ENCODE assay signal across 8 mouse cellular contexts in the genomic region with DNA sequence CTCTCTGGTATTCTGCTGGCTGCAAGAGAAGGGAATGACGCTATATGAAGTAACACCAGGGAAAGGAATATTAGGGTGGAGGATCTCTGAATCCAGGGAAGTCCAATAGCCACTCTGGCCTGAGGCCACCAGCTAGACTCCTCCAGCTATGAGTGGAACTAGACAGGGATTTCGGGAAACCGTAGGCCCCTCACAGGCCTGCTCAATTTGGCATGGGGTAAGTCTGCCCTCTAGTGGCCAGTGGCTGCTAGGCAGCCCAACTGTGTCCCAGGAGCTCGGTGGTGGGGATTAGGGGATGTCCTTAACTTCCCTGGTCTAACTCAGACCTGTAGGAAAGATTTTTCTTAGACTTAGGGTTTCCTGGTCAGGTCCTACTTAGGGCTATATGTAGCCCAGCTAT. TPM values are rescaled to one million over a fixed set of nuclear protein-coding genes. Genes with fewer than 3 reads are reported as not detected.
DNase-seq lines count a peak whose midpoint lies in the region; ATAC-seq lines count a peak whose summit lies in the region.

No protein-coding gene starts in this region.

- DNase-seq in adrenal gland, adult 2 months, result peak; percentile 83
- DNase-seq in embryo, embryonic 11 days, result peak; percentile 88
- DNase-seq in gastrocnemius, postnatal 36 days, result peak; percentile 74 to 78
- DNase-seq in intestine, embryonic 14.5 days (ENCODE audit: low spot score), result peak; percentile 95
- peak; percentile 84 to 90 for DNase-seq in left cerebral cortex, postnatal 14 days (ENCODE audit: low spot score in 2 of 2)
- DNase-seq in mesoderm, embryonic 11.5 days (ENCODE audit: low read depth, low spot score), result peak; percentile 88
- DNase-seq in right cerebral cortex, postnatal 14 days, result peak; percentile 84
- peak; percentile 74 to 85 for DNase-seq in urinary bladder, postnatal 4 days (ENCODE audit: low spot score in 2 of 2)

- H3K27ac ChIP-seq in intestine, embryonic 14.5 days (ENCODE audit: low read depth), result no peak overlapping the region

- intact Hi-C loops in gastrocnemius, postnatal 36 days (cut with DNase I), result loop anchor here (2.0 to 10.0 kb wide), 3 partner anchors 65 to 604 kb away; no protein-coding TSS in a partner anchor
- intact Hi-C loops in left cerebral cortex, postnatal 14 days (cut with DNase I), result loop anchor here (2.0 to 10.0 kb wide), 6 partner anchors 64 to 619 kb away; no protein-coding TSS in a partner anchor

- no peak overlapping the region for H3K9ac ChIP-seq in intestine, embryonic 14.5 days (ENCODE audit: low read length)

- H3K9me3 ChIP-seq in intestine, embryonic 14.5 days (ENCODE audit: control insufficient read depth, low read length), result no peaks in the 10 kb centered on the region

- H3K27me3 ChIP-seq in intestine, embryonic 14.5 days (replicated peaks; ENCODE audit: control insufficient read depth, insufficient read depth, low read length), result no peaks in the 10 kb centered on the region

- H3K4me1 ChIP-seq in intestine, embryonic 14.5 days (replicated peaks; ENCODE audit: control insufficient read depth, insufficient read depth, low read length), result no peaks in the 10 kb centered on the region

- no peak overlapping the region for H3K4me2 ChIP-seq in intestine, embryonic 14.5 days (ENCODE audit: low read length)

- WGBS in intestine, embryonic 14.5 days, result 20% methylated on average over 4 of the region's 4 CpGs

- peak; percentile 71 for ATAC-seq in intestine, embryonic 14.5 days (replicated peaks; ENCODE audit: low FRiP score, low TSS enrichment, low read depth)

- H3K36me3 ChIP-seq in intestine, embryonic 14.5 days (ENCODE audit: control insufficient read depth, insufficient read depth, low read length), result no peaks in the 10 kb centered on the region

- no peak overlapping the region for H3K4me3 ChIP-seq in intestine, embryonic 14.5 days (ENCODE audit: low read depth, low read length)

RNA-seq across cellular contexts. Expression of a gene that starts 8.5 kb away (rescaled TPM):
- total RNA-seq in adrenal gland, adult 2 months (2021), result 10 to 100 TPM; 46.5 to 47.5 TPM
- polyA plus RNA-seq in adrenal gland, adult 2 months (2012; rRNA removed), result 18.8 and 22.2 TPM in 2 replicates
- 10 to 100 TPM; 39.3 to 42.4 TPM for total RNA-seq in gastrocnemius, postnatal 36 days (2021)
- 9.1 and 10.6 TPM in 2 replicates for polyA plus RNA-seq in intestine, embryonic 14.5 days (2014; fragmentation: Nextera tagmentation; extraction: Ambion mirVana)
- 10 to 100 TPM; 89.7 to 97.2 TPM for total RNA-seq in left cerebral cortex, postnatal 14 days (2021)

RNA-seq across cellular contexts. Expression of a gene that starts 9.2 kb away (rescaled TPM):
- total RNA-seq in adrenal gland, adult 2 months (2021), result not detected
- 0.77 and 1.1 TPM in 2 replicates for polyA plus RNA-seq in adrenal gland, adult 2 months (2012; rRNA removed)
- total RNA-seq in gastrocnemius, postnatal 36 days (2021), result 100 to 1,000 TPM; 163 to 164 TPM
- polyA plus RNA-seq in intestine, embryonic 14.5 days (2014; fragmentation: Nextera tagmentation; extraction: Ambion mirVana), result not detected in 2 replicates
- under 1 TPM in 1 of 2 experiments, not detected in 1; 0.61 TPM for total RNA-seq in left cerebral cortex, postnatal 14 days (2021)

RNA-seq across cellular contexts. Expression of a gene that starts 27.4 kb away (rescaled TPM):
- total RNA-seq in adrenal gland, adult 2 months (2021), result under 1 TPM; 0.58 to 0.62 TPM
- polyA plus RNA-seq in adrenal gland, adult 2 months (2012; rRNA removed), result 0.40 and 0.49 TPM in 2 replicates
- total RNA-seq in gastrocnemius, postnatal 36 days (2021), result 10 to 100 TPM; 39.1 to 62.1 TPM
- not detected in 2 replicates for polyA plus RNA-seq in intestine, embryonic 14.5 days (2014; fragmentation: Nextera tagmentation; extraction: Ambion mirVana)
- total RNA-seq in left cerebral cortex, postnatal 14 days (2021), result not detected

Comparison
In these comparisons a context has a peak if more than half of its experiments do, and no peak if none do; other contexts are left out.
1. RNA of a gene that starts 9.2 kb away (total RNA-seq): 163 to 164 TPM in gastrocnemius, postnatal 36 days; 0.61 TPM in left cerebral cortex, postnatal 14 days and not detected in adrenal gland, adult 2 months; every median in the first group is over 100 times any median in the second.
2. RNA of a gene that starts 27.4 kb away (total RNA-seq): 39.1 to 62.1 TPM in gastrocnemius, postnatal 36 days; 0.58 to 0.62 TPM in adrenal gland, adult 2 months and not detected in left cerebral cortex, postnatal 14 days; every median in the first group is over 10 times any median in the second.
3. Peak in every context shown above with its lines, with median percentiles within 50 percentile points of each other: DNase-seq.